Mouse (Mus musculus) embryonic fibroblast, embryonic 13.5 days (primary cell): ENCODE results near the gene Gripap1.

Experiments
- CTCF ChIP-seq: IDR thresholded peaks from 2 replicates; pipeline ENCODE4 v1.5.1; 2011; ENCODE audit warnings: mild to moderate bottlenecking, control low read depth, low read length, moderate library complexity, borderline replicate concordance; ENCODE audit not compliant: insufficient read depth
- POLR2A ChIP-seq: IDR thresholded peaks from 2 replicates; pipeline ENCODE4 v1.6.1; 2011; ENCODE audit warnings: low read depth, mild to moderate bottlenecking, control low read depth, low read length, moderate library complexity

GRCm38 (mm10) chrX:7763631-7764393 is 25.8 kb upstream of the Gripap1 start:
- TF ChIP-seq CTCF, result no peak
- peak; percentile 77 for TF ChIP-seq POLR2A
